Mouse (Mus musculus): Measurements from ENCODE around the gene Vsig10. TPM values are rescaled to one million over a fixed set of nuclear protein-coding genes. Genes with fewer than 3 reads are reported as not detected.
A peak's percentile ranks its signal among the peaks of the same experiment; 100 is the strongest.
"Not testable (repeated sequence)": the region's sequence is repeated elsewhere in the genome, so short reads cannot be mapped to it uniquely, and the experiment has no call there.

The Vsig10 gene
- total RNA-seq (2021) = 10 to 100 TPM in 1 of 2 experiments, 1 to 10 TPM in 1; 9.7 to 11.7 TPM
- long read RNA-seq, experiment 1 = 0 reads
- long read RNA-seq, experiment 2, partial matches to known transcripts = 0 of 1 reads
- long read RNA-seq, experiment 2, other reads (novel, unspliced or antisense) = 1 of 1 reads

DNA sequence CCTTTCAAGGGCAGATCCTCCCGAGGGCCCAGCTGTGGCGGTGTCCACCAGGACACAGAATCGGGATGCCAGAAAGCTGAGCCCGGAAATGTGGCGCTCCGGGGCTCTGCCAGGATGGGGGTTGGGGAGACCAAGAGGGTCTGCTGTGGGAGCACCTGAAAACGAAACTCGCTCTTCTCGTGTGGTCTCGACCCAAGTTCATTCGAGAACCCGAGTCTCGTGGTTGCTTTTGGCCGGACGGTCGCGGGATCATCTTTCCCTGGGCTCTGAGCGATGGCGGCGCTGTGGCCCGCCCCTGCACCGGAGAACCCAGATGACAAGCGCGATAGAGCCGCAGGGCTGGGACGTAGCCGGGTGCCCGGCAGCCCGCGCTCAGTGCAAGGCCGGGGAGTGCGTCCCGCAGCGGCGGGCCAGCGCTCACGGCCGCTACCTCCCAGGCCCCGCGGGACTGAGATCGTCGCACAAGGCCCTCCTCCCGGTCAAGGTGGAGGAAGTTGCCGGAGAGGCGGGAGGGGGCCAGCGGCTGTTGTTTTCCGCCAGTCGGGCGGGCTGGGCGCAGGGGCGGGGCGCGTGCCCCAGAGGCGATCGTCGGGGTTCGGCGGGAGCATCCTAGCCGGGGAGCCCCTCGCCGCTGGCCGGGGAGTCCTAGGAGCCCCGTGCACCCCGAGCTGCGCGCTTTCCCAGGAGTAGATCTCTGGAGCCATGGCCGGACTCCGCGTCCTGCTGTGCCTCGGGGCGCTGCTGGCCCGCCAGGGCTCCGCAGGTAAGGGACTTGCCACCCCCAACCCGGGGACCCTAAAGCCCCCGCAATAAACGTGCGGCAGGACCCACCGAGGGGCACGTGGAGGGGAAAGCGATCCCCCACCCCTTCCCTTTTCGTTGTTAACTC lies at the start of gene Vsig10:
Vsig10 (plus strand) TSS at position 343 of the 889 bp plus-strand sequence.
- DNase-seq (ENCODE audit: low spot score in 2 of 2) = peak; percentile 52 to 77

DNA sequence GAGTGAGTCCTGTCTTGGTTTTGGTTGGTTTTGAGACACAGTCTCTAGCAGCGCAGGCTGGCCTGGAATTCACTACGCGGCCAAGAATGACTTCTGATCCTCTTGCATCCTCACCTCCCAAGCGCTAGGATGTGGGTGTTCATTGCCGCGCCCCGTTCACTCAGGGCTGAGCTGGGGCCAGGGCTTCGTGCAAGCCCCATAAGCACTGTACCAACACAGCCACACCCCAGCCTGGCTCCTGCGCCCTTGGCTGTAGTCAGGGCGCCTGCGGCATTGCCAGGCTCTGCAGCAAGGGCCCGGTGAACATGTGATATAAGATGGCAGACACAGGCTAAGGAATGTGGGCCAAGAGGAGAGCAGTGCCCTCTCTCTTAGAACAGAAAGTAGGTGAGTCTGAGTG lies 49.5 kb upstream of the Vsig10 start:
- no peak for DNase-seq (ENCODE audit: low spot score in 2 of 2)

DNA sequence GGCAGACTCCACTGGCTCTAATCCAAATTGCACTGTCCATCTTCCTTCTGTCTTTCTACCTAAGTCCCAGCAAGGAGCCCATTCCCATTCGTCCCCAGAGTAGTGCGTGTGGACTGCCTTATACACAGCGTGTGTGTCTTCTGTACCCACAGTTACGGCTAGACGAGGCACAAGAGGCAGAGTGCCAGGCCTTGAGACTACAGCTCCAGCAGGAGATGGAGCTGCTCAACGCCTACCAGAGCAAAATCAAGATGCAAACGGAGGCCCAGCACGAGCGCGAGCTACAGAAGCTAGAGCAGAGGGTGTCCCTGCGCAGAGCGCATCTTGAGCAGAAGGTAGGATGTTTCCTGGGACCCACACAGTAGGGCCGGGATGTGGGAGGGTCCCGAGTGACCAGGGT lies 46.9 kb upstream of the Vsig10 start:
- DNase-seq (ENCODE audit: low spot score in 2 of 2) = no peak

DNA sequence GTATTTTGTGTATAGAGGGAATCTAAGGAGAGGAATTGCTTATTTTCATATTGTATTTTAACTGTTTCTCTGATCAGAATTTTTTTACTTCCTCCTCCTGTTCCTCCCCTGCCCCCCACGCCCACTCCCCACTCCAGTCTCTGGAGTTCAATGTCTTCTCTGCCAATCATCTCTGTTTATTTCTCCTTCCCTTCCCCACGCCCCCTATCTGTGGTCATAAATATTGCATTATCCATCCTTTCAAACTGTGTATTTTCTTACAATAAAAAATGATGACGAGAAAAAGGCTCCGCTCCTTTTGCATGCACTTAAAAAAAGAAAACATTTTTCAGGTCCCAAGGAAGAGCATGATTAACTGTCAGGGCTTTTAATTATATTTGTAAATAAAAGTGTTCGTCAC lies 44.1 kb upstream of the Vsig10 start:
- DNase-seq (ENCODE audit: low spot score in 2 of 2) = no peak

DNA sequence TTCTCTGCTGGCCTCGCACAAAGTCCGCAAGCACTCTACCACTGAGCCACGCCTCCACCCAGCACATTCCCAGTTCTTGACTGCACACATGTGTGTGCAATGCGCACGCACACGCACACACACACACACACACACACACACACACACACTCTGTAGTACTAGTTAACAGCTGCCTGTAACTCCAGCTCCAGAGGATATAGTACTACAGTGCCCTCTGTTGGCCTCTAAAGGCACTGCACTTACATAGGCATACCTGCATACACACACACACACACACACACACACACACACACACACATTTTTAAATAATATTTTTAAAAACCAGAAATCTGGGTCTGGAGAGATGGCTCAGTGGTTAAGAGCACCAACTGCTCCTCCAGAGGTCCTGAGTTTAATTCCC lies 41.1 kb upstream of the Vsig10 start:
- DNase-seq (ENCODE audit: low spot score in 2 of 2) = no peak

DNA sequence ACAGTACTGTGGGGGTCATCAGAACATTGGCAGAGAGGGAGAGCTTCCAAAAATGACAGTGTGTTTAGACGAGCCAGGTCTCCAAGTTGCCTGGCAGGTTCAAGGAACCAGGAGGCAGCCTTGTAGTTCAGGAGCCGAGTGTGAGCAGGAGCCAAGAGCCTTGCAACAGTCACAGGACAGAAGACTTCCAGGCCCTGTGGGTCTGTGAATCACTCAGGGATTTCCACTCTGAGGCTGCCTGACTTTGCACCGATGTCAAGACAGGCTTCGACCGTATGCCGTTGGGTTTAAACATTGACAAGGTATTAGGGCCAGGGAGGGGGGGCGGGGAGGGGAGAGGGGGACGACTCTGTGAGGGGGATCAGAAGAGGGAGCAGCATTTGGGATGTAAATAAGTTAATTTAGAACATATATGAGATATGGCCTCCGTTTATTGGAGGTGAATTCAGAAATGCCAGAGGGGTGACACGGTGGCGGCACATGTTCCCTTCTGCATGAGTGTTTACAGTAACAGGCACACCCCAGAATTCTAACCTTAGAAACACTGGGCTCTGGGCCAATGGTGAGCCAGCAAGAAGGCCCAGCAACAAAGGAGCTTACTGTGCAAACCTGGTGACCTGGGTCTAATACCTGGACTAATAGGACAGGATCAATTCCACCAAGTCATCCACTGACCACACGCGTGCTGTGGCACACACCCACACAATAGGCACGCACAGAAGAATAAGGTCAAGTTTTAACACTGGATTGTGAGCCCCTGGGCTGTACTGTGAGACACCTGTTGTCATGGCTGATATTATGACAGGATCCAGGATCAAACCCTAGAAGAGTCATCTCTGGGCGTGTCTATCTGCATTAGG lies 39.8 kb upstream of the Vsig10 start:
- no peak for DNase-seq (ENCODE audit: low spot score in 2 of 2)

DNA sequence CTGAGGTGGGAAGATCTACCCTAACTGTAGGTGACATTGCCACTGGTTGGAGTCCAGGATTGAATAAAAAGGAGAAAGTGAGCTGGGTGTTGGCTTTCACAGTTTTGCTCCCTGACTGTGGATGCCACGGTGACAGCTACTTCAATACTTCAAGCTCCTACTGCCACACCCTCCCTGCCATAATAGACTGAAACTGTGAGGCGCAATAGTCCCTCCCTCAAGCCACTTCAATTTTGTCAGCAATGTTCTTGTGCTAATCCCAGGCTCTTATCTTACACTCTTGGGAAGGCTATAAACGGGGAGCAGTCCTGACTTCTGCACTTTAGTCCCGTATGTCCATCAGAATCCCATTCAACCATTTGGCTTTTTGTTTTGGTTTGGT lies 39.2 kb upstream of the Vsig10 start:
- DNase-seq (ENCODE audit: low spot score in 2 of 2) = no peak

DNA sequence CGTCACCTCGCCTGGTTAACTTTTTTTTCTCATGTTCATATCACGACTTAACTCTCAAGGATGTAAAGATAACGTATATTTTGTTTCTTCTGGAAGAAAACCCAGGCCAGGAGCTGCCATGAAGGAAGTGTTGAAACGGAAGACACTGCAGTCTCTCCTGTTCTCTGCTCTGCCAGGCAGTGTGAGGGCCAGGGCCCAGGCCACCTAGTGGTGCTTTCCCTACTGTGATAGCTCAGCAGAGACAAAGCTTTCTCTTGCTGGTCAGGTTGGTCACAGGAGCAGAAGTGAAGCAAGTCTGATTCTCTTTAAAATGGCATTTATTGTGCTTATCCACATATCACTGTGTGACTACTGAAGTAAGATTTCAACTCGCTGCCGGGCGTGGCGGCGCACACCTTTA lies 37.3 kb upstream of the Vsig10 start:
- no peak for DNase-seq (ENCODE audit: low spot score in 2 of 2)

DNA sequence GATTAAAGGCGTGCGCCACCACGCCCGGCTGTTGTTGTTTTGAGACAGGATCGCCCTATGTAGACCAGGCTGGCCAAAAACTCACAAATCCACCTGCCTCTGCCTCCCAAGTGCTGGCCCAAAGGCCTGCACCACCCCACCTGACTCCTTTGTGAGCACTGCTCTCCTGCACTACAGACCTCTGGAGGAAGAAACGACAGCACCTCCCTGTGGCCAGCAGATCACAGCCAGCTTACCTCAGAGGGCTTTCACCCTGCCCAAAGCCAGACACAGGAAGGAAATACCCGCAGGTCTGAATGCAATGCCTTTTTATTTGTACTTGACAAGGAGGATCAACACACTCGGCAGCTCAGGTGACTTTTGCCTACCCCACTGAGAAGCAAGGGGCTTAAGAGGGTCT lies 36.5 kb upstream of the Vsig10 start:
- DNase-seq (ENCODE audit: low spot score in 2 of 2) = no peak

DNA sequence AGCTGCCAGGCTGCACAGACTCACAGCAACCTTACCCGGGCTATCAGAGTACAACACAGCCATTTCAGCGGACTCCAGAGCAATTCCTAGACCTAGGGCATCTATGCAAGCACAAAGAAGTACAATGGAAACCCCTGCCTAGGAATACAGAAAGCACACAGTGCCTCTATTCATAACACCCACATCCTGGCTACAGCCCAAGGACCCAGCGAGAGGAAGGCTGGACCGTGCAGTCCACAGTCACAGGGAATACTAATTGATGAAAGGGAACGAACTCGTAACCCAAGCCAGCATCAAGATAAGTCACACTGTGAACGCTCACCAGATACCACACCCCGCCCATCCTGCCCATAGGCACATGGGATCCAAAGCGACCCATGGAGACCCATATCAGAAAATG lies 34.9 kb upstream of the Vsig10 start:
- DNase-seq (ENCODE audit: low spot score in 2 of 2) = no peak

DNA sequence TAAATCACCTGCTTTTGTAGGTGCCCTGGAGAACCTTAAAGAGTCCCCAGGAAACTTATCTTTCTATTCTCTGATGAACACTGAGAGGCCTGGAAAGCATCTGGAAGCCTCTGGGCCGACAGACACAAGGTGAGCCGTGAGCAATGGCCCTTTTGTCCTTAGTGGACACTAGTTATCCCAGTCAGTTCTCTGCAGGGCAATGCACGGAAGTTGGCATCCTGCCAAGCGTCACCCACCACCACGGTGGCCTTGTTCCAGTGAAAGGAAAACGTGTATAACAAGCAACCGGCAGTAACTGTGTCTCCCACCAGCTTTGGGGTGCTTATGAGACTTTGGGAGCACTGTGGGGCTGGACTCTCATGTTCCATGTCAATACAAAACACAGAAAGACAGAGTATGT lies 34.2 kb upstream of the Vsig10 start:
- DNase-seq (ENCODE audit: low spot score in 2 of 2) = no peak

DNA sequence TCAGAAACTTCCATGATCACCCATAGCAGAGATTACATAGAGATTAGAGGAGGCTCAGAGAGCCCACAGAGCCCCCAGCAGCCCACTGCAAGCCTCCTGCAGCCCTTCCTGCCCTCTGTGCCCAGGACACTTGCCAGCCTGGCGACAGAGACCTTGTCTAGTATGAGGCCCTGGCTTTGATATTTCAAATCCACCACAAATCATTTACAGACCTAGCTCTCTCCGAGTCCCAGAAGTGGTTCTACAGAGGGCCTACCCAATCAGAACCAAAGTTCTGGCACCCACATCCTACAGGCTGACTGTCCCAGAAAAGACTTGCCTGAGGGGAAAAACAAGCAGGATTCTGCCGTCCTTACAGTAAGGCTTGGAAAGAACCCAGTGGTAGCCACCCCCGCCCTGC lies 33.6 kb upstream of the Vsig10 start:
- DNase-seq (ENCODE audit: low spot score in 2 of 2) = no peak

DNA sequence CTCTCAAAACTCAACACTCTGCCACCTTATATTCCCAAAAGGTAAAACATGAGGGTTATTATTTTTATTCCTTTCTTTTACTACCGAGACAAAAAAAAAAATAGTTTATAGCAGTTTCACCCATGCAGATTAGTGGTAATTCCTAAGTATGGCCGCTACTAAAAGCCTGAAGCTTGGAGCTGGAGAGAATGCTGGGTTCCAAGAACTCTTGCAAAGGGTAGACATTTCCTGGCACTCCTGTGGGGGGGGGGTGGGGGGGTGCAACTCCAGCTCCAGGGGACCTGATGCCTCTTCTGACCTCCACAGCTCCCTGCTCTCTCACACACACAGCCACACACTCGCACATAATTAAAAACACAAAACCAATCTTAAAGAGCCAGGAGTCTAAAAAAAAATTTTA lies 32.6 kb upstream of the Vsig10 start:
- DNase-seq (ENCODE audit: low spot score in 2 of 2) = no peak

DNA sequence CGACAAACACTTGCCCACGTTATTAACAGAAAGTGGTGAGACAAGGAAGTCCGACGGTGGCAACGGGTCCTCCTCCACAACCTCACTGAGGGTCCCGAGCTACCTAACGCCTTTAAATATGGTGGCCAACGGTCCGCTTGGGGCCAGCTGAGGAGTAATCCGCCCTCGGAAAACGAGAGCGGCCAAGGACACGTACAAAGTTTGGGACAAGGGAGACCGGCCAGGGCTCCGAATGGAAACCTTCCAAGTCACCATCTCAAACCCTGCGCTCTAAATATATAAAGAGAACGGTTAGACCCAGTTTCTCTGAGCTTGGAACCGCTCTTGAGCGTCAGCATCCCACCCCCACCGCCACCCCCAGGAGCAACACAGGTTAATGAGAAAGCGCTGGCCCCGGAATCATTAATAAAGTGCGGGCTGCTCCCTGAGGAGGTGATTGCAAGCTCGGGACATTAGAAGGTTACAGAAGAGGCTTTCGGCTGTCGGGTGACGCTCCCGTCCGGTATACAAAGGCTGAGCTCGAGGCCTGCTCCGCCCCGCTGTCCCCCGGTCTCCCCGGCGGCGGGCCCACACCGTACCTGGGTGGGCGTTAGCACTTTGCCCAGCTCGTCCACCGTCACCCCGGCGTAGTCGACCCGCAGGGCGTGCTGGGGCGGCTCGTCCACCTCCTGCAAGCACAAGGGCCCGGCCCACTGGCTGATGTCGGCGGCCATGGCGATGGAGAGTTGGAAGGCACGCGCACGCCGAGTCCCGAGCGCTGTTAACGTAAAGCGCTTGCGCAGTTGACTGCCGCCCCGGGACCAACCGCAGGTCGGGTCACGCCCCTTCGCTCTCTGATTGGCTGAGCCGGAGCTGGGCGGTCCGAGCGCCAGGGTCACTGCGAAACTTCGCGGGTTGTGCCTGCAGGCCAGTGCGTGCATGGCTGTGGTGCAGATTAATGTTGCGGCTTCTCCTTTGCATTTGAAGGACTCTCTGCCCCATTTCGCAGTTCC lies 31.8 kb upstream of the Vsig10 start, which contains the start of gene Pebp1:
Pebp1 (minus strand) TSS at position 795 of the 992 bp plus-strand sequence.
- DNase-seq (ENCODE audit: low spot score in 2 of 2) = peak; percentile 93 to 97

DNA sequence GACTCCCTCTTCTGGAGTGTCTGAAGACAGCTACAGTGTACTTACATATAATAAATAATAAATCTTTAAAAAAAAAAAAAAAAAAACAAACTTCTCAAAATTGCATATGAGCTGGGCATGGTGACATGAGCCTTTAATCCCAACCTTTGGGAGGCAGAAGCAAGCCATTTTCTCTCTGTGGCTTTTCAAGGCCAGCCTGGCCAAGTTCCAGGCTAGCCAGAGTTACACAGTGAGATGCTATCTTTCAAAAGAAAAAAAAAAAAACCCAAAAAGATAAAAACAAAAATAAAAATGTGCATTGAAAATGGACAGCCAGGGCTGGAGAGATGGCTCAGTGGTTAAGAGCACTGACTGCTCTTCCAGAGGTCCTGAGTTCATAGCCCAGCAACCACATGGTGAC lies 29.2 kb upstream of the Vsig10 start:
- DNase-seq (ENCODE audit: low spot score in 2 of 2) = no peak

DNA sequence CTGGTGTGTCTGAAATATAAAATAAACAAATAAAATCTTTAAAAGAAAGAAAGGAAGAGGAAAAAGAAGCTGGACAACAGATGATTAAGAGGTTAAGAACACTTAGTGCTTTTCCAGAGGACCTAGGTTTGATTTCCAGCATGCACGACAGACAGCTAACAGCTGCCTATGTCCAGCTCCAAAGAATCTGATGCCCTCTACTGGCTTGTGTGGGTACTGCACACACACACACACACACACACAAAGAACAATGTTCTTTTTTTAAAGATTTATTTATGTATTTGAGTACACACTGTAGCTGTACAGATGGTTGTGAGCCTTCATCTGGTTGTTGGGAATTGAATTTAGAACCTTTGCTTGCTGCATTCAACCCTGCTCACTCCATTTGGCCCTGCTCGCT lies 28.8 kb upstream of the Vsig10 start:
- DNase-seq (ENCODE audit: low spot score in 2 of 2) = no peak

DNA sequence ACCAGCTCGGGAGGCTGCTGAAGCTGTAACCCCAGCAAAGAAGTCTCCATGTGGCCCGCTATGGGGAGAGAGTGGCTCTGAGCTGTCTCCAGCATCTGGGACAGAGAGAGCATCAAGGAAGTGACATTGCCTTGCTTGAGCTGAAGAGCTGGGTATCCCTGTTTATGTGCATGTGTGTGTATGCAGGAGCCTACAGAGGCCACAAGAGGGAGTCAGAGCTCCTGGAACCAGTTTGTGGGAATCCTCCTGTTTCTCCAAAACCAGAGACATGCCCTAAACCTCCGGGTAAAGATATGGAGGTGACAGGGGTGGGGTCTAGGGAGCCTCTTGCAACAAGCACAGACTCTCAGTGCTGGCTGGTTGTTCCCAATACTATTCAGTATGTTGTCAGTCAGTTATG lies 27.6 kb upstream of the Vsig10 start:
- DNase-seq (ENCODE audit: low spot score in 2 of 2) = no peak

DNA sequence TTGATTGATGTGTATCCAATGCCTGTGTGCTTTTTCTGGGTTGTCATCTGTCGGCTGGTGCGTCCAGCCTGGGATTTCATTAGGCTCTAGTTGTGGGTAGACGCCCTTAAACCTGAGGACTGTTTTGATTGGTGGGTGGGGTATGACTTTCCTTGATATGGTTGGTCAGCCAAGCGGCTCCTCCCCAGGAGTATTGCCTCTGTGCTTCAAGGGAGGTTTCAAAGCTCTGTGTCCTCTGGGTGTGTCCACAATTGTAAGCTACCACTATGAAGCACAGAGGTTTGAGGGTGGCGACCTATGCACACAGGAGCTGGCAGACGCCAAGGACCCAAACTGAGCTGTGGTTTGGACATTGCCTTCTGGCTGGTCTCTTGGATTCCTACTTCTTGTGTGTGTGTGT lies 26.3 kb upstream of the Vsig10 start:
- DNase-seq (ENCODE audit: low spot score in 2 of 2) = no peak

DNA sequence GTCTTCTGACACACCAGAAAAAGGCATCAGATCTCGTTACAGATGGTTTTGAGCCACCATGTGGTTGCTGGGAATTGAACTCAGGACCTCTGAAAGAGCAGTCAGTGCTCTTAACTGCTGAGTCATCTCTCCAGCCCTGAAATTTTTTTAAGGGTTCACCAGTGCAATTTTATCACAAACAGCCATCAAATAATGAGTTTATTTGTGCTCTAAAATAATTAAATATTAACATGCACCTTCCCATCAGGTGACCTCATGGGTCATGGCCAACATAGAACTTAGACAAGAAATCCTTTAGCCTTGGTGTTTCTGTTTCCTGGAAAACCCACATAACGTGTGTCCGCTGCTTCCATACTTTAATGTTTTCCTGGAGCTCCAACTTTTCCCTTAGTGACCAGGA lies 25.1 kb upstream of the Vsig10 start:
- not testable (repeated sequence) for DNase-seq (ENCODE audit: low spot score in 2 of 2)

DNA sequence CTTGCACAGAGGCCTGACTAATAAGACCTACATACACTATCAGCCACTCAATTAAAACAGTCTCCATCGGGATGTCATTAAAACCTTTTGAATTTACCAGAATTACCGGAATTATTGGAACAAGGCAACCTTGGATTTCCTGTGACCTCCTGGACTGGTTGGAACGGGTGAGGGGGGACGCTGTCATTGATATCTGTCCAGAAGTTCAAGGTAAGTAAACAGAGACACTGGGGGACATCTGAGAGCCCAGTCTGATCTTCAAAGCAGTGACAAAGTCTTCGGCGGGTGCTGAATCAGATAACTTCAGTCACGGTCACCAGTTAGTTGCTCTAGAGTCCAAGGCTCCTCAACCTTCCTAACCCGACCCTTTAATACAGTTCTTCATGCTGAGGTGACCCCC lies 23.9 kb upstream of the Vsig10 start:
- DNase-seq (ENCODE audit: low spot score in 2 of 2) = no peak

DNA sequence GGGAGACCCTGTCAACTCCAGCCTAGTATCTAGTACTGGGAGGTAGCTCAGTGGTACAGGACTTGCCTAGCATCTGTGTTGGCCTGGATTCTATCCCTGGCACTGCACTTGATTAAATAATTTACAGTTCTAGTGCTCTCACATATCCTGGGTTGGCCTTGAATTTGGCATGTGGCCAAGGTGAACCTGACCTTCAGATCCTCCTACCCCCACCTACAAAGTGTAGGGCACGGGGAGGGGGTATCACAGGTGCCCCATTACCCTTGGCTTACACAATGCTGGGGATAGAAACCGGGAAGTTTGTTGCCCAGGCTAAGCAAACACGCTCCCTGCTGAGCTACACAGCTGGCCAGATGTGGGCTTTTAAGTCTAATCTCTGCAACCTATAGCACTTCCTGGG lies 16.0 kb upstream of the Vsig10 start:
- no peak for DNase-seq (ENCODE audit: low spot score in 2 of 2)
